Mouse (Mus musculus) midbrain, embryonic 16.5 days (tissue): ENCODE measurements around the gene Agtr1a. TPM values are rescaled to one million over a fixed set of nuclear protein-coding genes. Genes with fewer than 3 reads are reported as not detected.

Experiments used
- polyA plus RNA-seq: library from polyadenylated mRNA; unstranded; fragments of >200 nt; fragmentation: Nextera tagmentation; extraction: Ambion mirVana; gene quantifications from 2 replicates; pipeline ENCODE4 v1.2.1, GENCODE M21; 2015

Agtr1a gene
- polyA plus RNA-seq, 1 experiment from 2014 or later, result 0.69 TPM

Other genes starting within 250 kb of the Agtr1a start
- 1.6 TPM in 2 replicates for gene Mboat1, start 200.0 kb upstream of the Agtr1a start, polyA plus RNA-seq
- gene Uqcrfs1, start 208.9 kb downstream of the Agtr1a start, polyA plus RNA-seq, result 270 and 283 TPM in 2 replicates